Mouse (Mus musculus): ENCODE data around the gene Hdac10. TPM values are rescaled to one million over a fixed set of nuclear protein-coding genes. Genes with fewer than 3 reads are reported as not detected.

Gene Hdac10
- polyA plus RNA-seq, 1 experiment from 2014 or later = 10.7 TPM

DNA sequence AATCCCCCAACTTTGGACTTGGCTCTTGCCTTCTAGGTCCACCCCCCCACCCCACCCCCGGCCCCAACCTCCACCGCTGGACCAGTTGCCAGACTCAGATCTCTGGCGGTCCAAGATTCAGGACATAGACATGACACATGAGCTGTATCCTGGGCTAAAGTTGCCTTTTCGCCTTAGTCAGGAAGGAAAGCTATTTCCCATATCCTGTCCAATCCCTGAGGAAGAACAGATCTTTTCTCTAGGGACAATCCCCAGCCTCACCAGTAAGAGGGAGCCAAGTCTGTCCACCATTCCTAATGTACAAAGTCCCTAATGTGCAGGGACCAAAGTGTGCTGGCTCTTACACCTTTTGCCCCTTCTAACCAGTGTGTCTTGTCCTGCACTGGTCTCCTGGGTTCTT lies 13.4 kb upstream of the Hdac10 start:
- Histone ChIP-seq H3K9me3 (ENCODE audit: control insufficient read depth, low read length) (no peaks in the 10 kb centered on the region), H3K27ac (replicated peaks) (no peak overlapping the region), H3K9ac (ENCODE audit: low read length) (no peak overlapping the region), H3K4me1 (replicated peaks; ENCODE audit: control insufficient read depth, insufficient read depth) (no peaks in the 10 kb centered on the region), H3K27me3 (ENCODE audit: control insufficient read depth, insufficient read depth, low read length) (peaks cover 5% of the 10 kb centered on the region), H3K4me2 (replicated peaks; ENCODE audit: low read depth) (no peak overlapping the region), H3K4me3 (ENCODE audit: low read depth, low read length) (no peak overlapping the region), H3K36me3 (ENCODE audit: control insufficient read depth, insufficient read depth, low read length) (no peaks in the 10 kb centered on the region)
- DNase-seq (ENCODE audit: low spot score) (no peak), ATAC-seq (ENCODE audit: low FRiP score, low TSS enrichment) (no peak)
- WGBS = 54% methylated on average over 4 of the region's 4 CpGs
- TF ChIP-seq EP300 (optimal IDR thresholded peaks at IDR 0.05) (no peak), CTCF (IDR thresholded peaks at IDR 0.05; ENCODE audit: low read depth) (no peak)

DNA sequence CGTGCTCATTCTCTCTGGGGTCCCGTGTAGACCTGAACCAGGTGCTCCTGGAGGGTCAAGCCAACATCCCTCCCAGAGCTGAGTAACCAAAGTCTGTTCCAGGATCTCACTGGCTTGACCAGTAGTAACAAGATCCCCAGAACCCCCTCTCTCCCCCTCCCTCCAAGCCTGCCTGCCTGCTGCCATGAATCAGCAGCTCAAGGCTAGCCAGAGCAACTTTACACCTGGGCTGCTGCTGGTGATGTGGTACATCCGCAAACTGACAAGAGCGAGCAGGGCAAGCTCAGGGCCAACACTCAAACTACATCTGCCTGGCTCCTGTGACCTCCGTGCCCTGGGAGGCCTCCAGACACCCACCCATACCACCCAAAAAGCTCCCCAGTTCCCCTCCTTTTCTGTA lies 12.9 kb upstream of the Hdac10 start:
- 23% methylated on average over 5 of the region's 5 CpGs for WGBS
- H3K4me3 ChIP-seq (ENCODE audit: low read depth, low read length) = no peak overlapping the region
- DNase-seq (ENCODE audit: low spot score) (no peak), ATAC-seq (ENCODE audit: low FRiP score, low TSS enrichment) (no peak)
- peaks cover 5% of the 10 kb centered on the region for H3K27me3 ChIP-seq (ENCODE audit: control insufficient read depth, insufficient read depth, low read length)
- H3K36me3 ChIP-seq (ENCODE audit: control insufficient read depth, insufficient read depth, low read length) = no peaks in the 10 kb centered on the region
- TF ChIP-seq CTCF (IDR thresholded peaks at IDR 0.05; ENCODE audit: low read depth) (no peak), EP300 (optimal IDR thresholded peaks at IDR 0.05) (no peak)
- H3K4me1 ChIP-seq (replicated peaks; ENCODE audit: control insufficient read depth, insufficient read depth) = no peaks in the 10 kb centered on the region
- no peaks in the 10 kb centered on the region for H3K9me3 ChIP-seq (ENCODE audit: control insufficient read depth, low read length)
- no peak overlapping the region for H3K4me2 ChIP-seq (replicated peaks; ENCODE audit: low read depth)
- no peak overlapping the region for H3K9ac ChIP-seq (ENCODE audit: low read length)
- H3K27ac ChIP-seq (replicated peaks) = no peak overlapping the region

DNA sequence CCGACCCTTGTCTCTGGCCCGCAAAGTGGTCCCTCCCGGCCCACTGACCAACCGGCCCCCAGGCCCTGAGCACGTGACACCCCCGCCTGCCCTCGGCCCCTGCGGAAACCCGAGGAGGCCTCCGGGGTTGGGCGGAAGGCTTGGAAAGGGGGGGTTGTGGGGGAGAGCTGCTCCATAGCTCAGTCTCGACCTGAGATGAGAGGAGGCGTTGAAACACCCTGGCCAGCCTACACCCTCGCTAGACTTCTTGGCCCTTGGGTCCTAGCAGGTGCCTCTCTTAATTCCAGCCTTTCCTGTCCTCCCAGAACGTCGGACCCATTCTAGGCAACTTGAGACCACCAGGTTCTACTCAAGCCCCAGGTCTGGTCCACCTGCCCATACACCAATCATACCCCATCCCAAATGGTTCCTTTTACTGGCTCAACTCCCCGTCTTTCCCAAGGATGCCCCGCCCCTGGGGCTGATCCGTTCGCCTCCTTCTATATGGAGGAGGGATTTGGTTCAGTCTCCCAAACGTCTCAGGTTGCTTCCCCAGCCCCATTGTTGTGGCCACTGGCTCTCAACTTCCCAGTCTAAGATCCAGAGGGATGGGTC lies 12.3 kb upstream of the Hdac10 start, which contains the start of gene Mapk12:
Mapk12 (minus strand) TSS at position 45 of the 594 bp plus-strand sequence.
- Histone ChIP-seq H3K27ac (replicated peaks) (peak within 1 kb of the TSS; percentile 35; the same call in 1 of the 2 replicates), H3K9me3 (ENCODE audit: control insufficient read depth, low read length) (no peaks in the 10 kb centered on the region), H3K4me3 (ENCODE audit: low read depth, low read length) (peak within 1 kb of the TSS; percentile 53), H3K27me3 (ENCODE audit: control insufficient read depth, insufficient read depth, low read length) (peaks cover 5% of the 10 kb centered on the region), H3K36me3 (ENCODE audit: control insufficient read depth, insufficient read depth, low read length) (no peaks in the 10 kb centered on the region), H3K4me2 (replicated peaks; ENCODE audit: low read depth) (peak within 1 kb of the TSS; percentile 85), H3K4me1 (replicated peaks; ENCODE audit: control insufficient read depth, insufficient read depth) (no peaks in the 10 kb centered on the region), H3K9ac (ENCODE audit: low read length) (peak within 1 kb of the TSS; percentile 61)
- WGBS = under 1% methylated on average over 21 of the region's 21 CpGs
- peak; percentile 50 for ATAC-seq (ENCODE audit: low FRiP score, low TSS enrichment)
- TF ChIP-seq EP300 (optimal IDR thresholded peaks at IDR 0.05) (no peak), CTCF (IDR thresholded peaks at IDR 0.05; ENCODE audit: low read depth) (no peak)
- DNase-seq (ENCODE audit: low spot score) = peak; percentile 55

DNA sequence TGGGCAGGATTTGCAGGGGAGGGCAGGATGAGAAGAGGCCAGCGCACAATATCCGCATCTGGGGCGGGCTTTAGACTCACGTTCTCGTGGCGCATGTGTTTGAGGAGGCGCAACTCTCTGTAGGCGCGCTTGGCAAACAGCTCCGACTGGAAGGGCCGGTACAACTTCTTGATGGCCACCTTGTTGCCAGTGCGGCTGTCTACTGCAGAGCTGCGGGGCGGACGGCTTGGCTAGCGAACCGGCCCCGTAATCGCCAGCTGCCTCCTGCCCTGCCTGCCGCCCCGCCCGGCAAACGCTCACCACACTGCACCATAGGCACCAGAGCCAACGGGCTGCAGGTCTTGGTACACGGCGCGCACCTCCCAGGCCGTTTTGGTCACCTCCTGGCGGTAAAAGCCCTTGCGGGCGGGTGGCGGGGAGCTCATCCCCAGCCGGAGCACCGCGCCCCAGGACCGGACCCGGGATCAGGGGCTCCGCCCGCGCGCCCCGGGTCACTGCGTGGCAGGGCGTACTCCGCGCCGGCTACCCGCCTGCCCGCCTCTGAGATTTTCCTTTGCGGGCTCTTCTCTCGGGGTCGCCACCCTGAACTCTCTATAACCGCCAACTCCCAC lies 11.7 kb upstream of the Hdac10 start:
- Histone ChIP-seq H3K36me3 (ENCODE audit: control insufficient read depth, insufficient read depth, low read length) (no peaks in the 10 kb centered on the region), H3K4me2 (replicated peaks; ENCODE audit: low read depth) (peak overlapping the region; percentile 85), H3K4me3 (ENCODE audit: low read depth, low read length) (peak overlapping the region; percentile 53), H3K4me1 (replicated peaks; ENCODE audit: control insufficient read depth, insufficient read depth) (no peaks in the 10 kb centered on the region), H3K27ac (replicated peaks) (peak overlapping the region; percentile 35; the same call in 1 of the 2 replicates), H3K27me3 (ENCODE audit: control insufficient read depth, insufficient read depth, low read length) (peaks cover 5% of the 10 kb centered on the region), H3K9me3 (ENCODE audit: control insufficient read depth, low read length) (no peaks in the 10 kb centered on the region), H3K9ac (ENCODE audit: low read length) (peak overlapping the region; percentile 61)
- DNase-seq (ENCODE audit: low spot score) (peak; percentile 70), ATAC-seq (ENCODE audit: low FRiP score, low TSS enrichment) (peak; percentile 45; the same call in 1 of the 2 replicates)
- under 1% methylated on average over 53 of the region's 53 CpGs for WGBS
- no peak for TF ChIP-seq CTCF (IDR thresholded peaks at IDR 0.05; ENCODE audit: low read depth)
- peak; percentile 11 for TF ChIP-seq EP300 (optimal IDR thresholded peaks at IDR 0.05)

GRCm38 (mm10) chr15:89138531-89138930 lies 10.0 kb upstream of the Hdac10 start:
- H3K27me3 ChIP-seq (ENCODE audit: control insufficient read depth, insufficient read depth, low read length) = peaks cover 5% of the 10 kb centered on the region
- no peak overlapping the region for H3K4me2 ChIP-seq (replicated peaks; ENCODE audit: low read depth)
- H3K4me1 ChIP-seq (replicated peaks; ENCODE audit: control insufficient read depth, insufficient read depth) = no peaks in the 10 kb centered on the region
- H3K36me3 ChIP-seq (ENCODE audit: control insufficient read depth, insufficient read depth, low read length) = no peaks in the 10 kb centered on the region
- WGBS = 90% methylated on average over 6 of the region's 6 CpGs
- H3K9ac ChIP-seq (ENCODE audit: low read length) = no peak overlapping the region
- TF ChIP-seq EP300 (optimal IDR thresholded peaks at IDR 0.05) = no peak
- no peak for TF ChIP-seq CTCF (IDR thresholded peaks at IDR 0.05; ENCODE audit: low read depth)
- H3K4me3 ChIP-seq (ENCODE audit: low read depth, low read length) = no peak overlapping the region
- ATAC-seq (ENCODE audit: low FRiP score, low TSS enrichment) (no peak), DNase-seq (ENCODE audit: low spot score) (no peak)
- H3K9me3 ChIP-seq (ENCODE audit: control insufficient read depth, low read length) = no peaks in the 10 kb centered on the region
- no peak overlapping the region for H3K27ac ChIP-seq (replicated peaks)

- H3K9ac ChIP-seq (ENCODE audit: low read length) = no peak overlapping the region
- no peaks in the 10 kb centered on the region for H3K36me3 ChIP-seq (ENCODE audit: control insufficient read depth, insufficient read depth, low read length)
- ATAC-seq (ENCODE audit: low FRiP score, low TSS enrichment) = no peak
- H3K27ac ChIP-seq (replicated peaks) = no peak overlapping the region
- H3K4me2 ChIP-seq (replicated peaks; ENCODE audit: low read depth) = no peak overlapping the region
- peaks cover 5% of the 10 kb centered on the region for H3K27me3 ChIP-seq (ENCODE audit: control insufficient read depth, insufficient read depth, low read length)
- TF ChIP-seq EP300 (optimal IDR thresholded peaks at IDR 0.05) (no peak), CTCF (IDR thresholded peaks at IDR 0.05; ENCODE audit: low read depth) (no peak)
- WGBS = 82% methylated on average over 7 of the region's 7 CpGs
- H3K4me3 ChIP-seq (ENCODE audit: low read depth, low read length) = no peak overlapping the region
- no peaks in the 10 kb centered on the region for H3K4me1 ChIP-seq (replicated peaks; ENCODE audit: control insufficient read depth, insufficient read depth)
- H3K9me3 ChIP-seq (ENCODE audit: control insufficient read depth, low read length) = no peaks in the 10 kb centered on the region
- no peak for DNase-seq (ENCODE audit: low spot score)
Observed at GRCm38 (mm10) chr15:89138046-89138405, 9.5 kb upstream of the Hdac10 start.

Measured in stomach, postnatal 0 days (tissue).